Mouse (Mus musculus): ENCODE results near the gene Rtkn2. TPM values are rescaled to one million over a fixed set of nuclear protein-coding genes. Genes with fewer than 3 reads are reported as not detected.

Gene Rtkn2
- 2.0 and 2.5 TPM in 2 replicates for polyA plus RNA-seq (2014; fragmentation: Nextera tagmentation; extraction: Ambion mirVana)

DNA sequence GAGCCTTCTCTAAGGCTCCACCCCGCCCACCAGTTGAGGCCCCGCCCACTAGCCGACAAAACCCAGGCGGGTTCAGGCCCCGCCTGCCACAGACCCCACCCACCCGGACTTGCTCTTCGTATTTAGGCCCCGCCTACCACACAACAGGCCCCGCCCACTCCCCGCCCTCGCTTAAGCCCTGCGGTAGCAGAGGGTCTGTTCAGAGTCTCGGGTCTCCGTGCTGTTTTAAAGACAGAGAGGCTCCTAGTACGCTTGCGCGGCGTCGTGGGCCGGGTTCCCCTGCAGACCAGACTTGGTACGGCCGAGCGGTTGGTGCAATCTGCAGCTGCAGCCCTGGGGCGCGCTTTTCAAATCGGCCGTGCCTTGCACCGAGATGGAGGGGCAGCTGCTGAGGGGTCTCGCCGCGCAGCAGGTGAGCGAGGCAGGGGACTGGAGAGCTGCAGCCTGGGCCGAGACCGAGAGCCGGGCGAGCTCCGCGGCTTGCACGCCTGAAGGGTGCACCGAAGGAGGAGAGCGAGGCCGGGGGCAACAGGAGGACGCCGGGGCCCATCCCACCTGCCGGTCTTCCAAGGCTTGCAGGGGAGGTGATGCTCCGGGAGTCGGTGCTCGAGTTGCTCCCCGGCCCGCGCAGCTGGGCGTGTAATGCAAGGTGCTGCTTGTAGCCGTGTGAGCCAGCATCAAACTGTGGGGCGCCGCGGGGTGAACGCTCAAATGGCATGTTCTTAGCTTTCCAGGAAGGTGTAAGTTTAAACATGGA lies at the start of gene Rtkn2:
Gene Rtkn2, plus strand, starts transcription at position 170 of the 757 bp plus-strand sequence.
- Histone ChIP-seq H3K4me3 (ENCODE audit: low read depth, low read length) (peak within 1 kb of the TSS; percentile 51), H3K9ac (replicated peaks; ENCODE audit: low read depth, low read length) (peak within 1 kb of the TSS; percentile 46), H3K27ac (ENCODE audit: low read depth, low read length) (no peak within 1 kb of the TSS), H3K27me3 (ENCODE audit: control insufficient read depth, insufficient read depth, low read length) (no peaks in the 10 kb centered on the region), H3K36me3 (ENCODE audit: control insufficient read depth, insufficient read depth, low read length) (no peaks in the 10 kb centered on the region), H3K4me2 (ENCODE audit: low read depth, low read length) (peak within 1 kb of the TSS; percentile 93), H3K9me3 (ENCODE audit: control insufficient read depth, low read length) (no peaks in the 10 kb centered on the region), H3K4me1 (ENCODE audit: control insufficient read depth, insufficient read depth, low read length) (0 out of 2 replicates have a peak, but pooled peaks cover 5% of the 10 kb centered on the region)
- under 1% methylated on average over 55 of the region's 57 CpGs for WGBS
- ATAC-seq (ENCODE audit: low read depth) = peak; percentile 99

DNA sequence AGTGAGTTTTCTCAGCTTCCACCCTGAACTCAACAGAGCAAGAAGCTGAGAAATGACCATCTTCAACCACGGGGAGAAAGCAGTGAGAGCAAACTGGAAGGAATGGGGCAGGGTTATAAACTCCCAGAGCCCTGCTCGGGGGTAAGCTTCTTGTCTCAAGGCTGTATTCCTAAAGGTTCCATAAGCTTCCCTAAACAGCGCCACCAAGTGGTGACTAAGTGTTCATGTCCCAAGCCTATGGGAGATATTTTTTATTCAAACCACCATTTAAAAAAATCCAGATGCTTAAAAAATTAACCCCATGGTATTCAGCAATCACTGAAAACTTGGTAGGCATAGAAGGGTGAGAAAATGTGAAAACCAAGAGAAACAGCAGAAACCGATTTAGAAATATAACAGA lies 48.0 kb upstream of the Rtkn2 start:
- H3K4me3 ChIP-seq (ENCODE audit: low read depth, low read length) = no peak overlapping the region
- no peaks in the 10 kb centered on the region for H3K9me3 ChIP-seq (ENCODE audit: control insufficient read depth, low read length)
- no peak overlapping the region for H3K4me2 ChIP-seq (ENCODE audit: low read depth, low read length)
- no peak for ATAC-seq (ENCODE audit: low read depth)
- 76% methylated on average over 4 of the region's 4 CpGs for WGBS
- no peaks in the 10 kb centered on the region for H3K4me1 ChIP-seq (ENCODE audit: control insufficient read depth, insufficient read depth, low read length)
- no peak overlapping the region for H3K27ac ChIP-seq (ENCODE audit: low read depth, low read length)
- no peaks in the 10 kb centered on the region for H3K36me3 ChIP-seq (ENCODE audit: control insufficient read depth, insufficient read depth, low read length)
- H3K9ac ChIP-seq (replicated peaks; ENCODE audit: low read depth, low read length) = no peak overlapping the region
- no peaks in the 10 kb centered on the region for H3K27me3 ChIP-seq (ENCODE audit: control insufficient read depth, insufficient read depth, low read length)

DNA sequence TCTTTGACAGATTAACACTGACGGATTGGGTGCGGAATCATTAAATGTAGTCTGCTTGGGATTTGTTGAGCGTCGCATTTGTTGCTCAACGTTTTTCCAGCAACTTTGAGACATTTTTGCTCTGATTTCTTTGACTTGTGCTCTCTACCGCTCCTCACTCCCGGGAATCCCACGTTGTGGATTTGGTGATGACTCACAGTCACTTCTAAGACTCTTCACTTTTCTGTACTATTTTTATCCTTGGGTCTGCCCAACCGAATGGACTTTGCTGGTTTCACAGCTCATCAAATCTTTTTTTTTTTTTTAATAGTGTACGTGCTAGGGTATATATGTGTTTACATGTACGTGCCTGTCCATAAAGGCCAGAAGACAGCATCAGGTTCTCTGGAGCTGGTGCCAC lies 46.6 kb upstream of the Rtkn2 start:
- H3K9ac ChIP-seq (replicated peaks; ENCODE audit: low read depth, low read length) = no peak overlapping the region
- 93% methylated on average over 11 of the region's 11 CpGs for WGBS
- no peak overlapping the region for H3K4me3 ChIP-seq (ENCODE audit: low read depth, low read length)
- no peaks in the 10 kb centered on the region for H3K4me1 ChIP-seq (ENCODE audit: control insufficient read depth, insufficient read depth, low read length)
- H3K36me3 ChIP-seq (ENCODE audit: control insufficient read depth, insufficient read depth, low read length) = no peaks in the 10 kb centered on the region
- no peak overlapping the region for H3K4me2 ChIP-seq (ENCODE audit: low read depth, low read length)
- no peaks in the 10 kb centered on the region for H3K9me3 ChIP-seq (ENCODE audit: control insufficient read depth, low read length)
- H3K27me3 ChIP-seq (ENCODE audit: control insufficient read depth, insufficient read depth, low read length) = no peaks in the 10 kb centered on the region
- ATAC-seq (ENCODE audit: low read depth) = no peak
- no peak overlapping the region for H3K27ac ChIP-seq (ENCODE audit: low read depth, low read length)

DNA sequence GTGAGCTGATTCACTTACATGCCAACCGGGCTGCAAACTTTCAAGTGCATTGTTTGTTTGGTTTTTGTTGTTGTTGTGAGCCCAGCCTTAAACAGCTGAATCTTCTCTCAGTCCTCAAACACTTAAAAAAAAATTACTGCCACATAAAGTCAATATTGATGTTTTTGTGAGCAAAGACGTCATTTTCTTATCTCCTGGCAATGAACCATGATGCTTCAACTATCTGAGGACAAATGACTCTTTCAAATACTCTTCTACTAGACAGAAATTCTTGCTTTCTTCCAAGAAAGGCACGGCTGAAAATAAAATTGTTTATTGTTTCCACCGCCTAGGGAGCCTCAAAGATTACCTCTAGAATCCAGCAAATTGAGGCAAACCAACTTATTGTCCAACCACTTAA lies 42.4 kb upstream of the Rtkn2 start:
- Histone ChIP-seq H3K4me1 (ENCODE audit: control insufficient read depth, insufficient read depth, low read length) (no peaks in the 10 kb centered on the region), H3K9me3 (ENCODE audit: control insufficient read depth, low read length) (no peaks in the 10 kb centered on the region), H3K4me3 (ENCODE audit: low read depth, low read length) (no peak overlapping the region), H3K4me2 (ENCODE audit: low read depth, low read length) (no peak overlapping the region), H3K27ac (ENCODE audit: low read depth, low read length) (no peak overlapping the region), H3K27me3 (ENCODE audit: control insufficient read depth, insufficient read depth, low read length) (no peaks in the 10 kb centered on the region), H3K36me3 (ENCODE audit: control insufficient read depth, insufficient read depth, low read length) (no peaks in the 10 kb centered on the region), H3K9ac (replicated peaks; ENCODE audit: low read depth, low read length) (no peak overlapping the region)
- no peak for ATAC-seq (ENCODE audit: low read depth)
- WGBS = 75% methylated on average over 4 of the region's 4 CpGs

DNA sequence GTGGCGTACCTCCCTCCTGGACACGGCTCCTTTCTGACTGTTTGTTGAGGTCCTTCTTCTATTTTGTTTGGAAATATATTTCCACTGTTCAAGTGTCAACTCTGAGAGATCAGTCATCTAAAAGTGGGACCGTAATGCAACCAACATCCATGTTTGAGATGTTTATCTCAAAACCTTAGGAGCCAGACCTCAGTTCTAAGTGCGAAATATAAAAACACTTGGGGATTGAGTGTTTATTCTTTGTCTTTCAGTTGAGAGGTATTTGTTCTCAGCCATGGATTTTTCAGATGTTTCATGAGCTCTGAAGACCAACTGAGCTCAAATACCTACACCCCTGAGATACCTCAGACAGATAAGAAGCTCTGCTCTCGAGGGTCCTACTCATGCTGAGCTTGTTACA lies 41.6 kb upstream of the Rtkn2 start:
- Histone ChIP-seq H3K36me3 (ENCODE audit: control insufficient read depth, insufficient read depth, low read length) (no peaks in the 10 kb centered on the region), H3K4me1 (ENCODE audit: control insufficient read depth, insufficient read depth, low read length) (no peaks in the 10 kb centered on the region), H3K4me2 (ENCODE audit: low read depth, low read length) (no peak overlapping the region), H3K27me3 (ENCODE audit: control insufficient read depth, insufficient read depth, low read length) (no peaks in the 10 kb centered on the region), H3K27ac (ENCODE audit: low read depth, low read length) (no peak overlapping the region), H3K9ac (replicated peaks; ENCODE audit: low read depth, low read length) (no peak overlapping the region), H3K9me3 (ENCODE audit: control insufficient read depth, low read length) (no peaks in the 10 kb centered on the region), H3K4me3 (ENCODE audit: low read depth, low read length) (no peak overlapping the region)
- 90% methylated on average over 5 of the region's 5 CpGs for WGBS
- no peak for ATAC-seq (ENCODE audit: low read depth)

DNA sequence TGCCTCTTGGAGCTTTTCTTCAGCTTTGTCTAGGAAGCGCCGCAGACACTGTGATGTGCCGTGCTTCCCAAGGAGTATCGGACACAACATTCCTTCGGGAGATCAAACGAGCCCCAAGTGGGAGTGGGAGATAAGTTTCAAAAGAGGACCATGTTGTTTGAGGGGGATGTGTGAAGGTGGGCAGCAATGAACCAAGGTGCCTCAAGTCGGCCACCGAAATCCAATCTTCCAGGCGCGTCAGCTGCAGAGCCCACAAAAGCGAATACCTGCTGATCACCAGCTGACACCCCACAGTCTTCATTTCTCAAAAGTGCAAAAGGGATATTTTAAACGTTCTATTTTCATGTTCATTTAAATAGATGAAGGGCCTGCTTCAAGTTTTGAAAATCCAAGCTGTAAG lies 39.8 kb upstream of the Rtkn2 start:
- Histone ChIP-seq H3K4me2 (ENCODE audit: low read depth, low read length) (no peak overlapping the region), H3K27me3 (ENCODE audit: control insufficient read depth, insufficient read depth, low read length) (no peaks in the 10 kb centered on the region), H3K36me3 (ENCODE audit: control insufficient read depth, insufficient read depth, low read length) (no peaks in the 10 kb centered on the region), H3K9ac (replicated peaks; ENCODE audit: low read depth, low read length) (no peak overlapping the region), H3K9me3 (ENCODE audit: control insufficient read depth, low read length) (no peaks in the 10 kb centered on the region), H3K4me3 (ENCODE audit: low read depth, low read length) (no peak overlapping the region), H3K27ac (ENCODE audit: low read depth, low read length) (no peak overlapping the region), H3K4me1 (ENCODE audit: control insufficient read depth, insufficient read depth, low read length) (no peaks in the 10 kb centered on the region)
- 81% methylated on average over 12 of the region's 12 CpGs for WGBS
- ATAC-seq (ENCODE audit: low read depth) = no peak

DNA sequence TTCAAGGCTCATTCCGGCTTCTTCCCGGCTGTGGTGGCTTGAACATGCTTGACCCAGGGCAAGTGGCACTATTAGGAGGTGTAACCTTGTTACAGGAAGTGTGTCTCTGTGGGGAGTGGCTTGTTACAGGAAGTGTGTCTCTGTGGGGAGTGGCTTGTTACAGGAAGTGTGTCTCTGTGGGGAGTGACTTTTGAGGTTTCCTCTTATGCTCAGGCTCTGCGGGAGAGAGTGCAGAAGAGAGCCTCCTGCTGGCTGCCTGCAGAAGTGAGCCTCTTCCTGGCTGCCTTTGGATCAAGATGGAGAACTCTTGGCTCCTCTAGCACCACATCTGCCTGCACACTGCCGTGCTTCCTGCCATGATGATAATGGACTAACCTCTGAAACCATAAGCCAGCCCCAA lies 35.9 kb upstream of the Rtkn2 start:
- WGBS = 89% methylated on average over 4 of the region's 4 CpGs

DNA sequence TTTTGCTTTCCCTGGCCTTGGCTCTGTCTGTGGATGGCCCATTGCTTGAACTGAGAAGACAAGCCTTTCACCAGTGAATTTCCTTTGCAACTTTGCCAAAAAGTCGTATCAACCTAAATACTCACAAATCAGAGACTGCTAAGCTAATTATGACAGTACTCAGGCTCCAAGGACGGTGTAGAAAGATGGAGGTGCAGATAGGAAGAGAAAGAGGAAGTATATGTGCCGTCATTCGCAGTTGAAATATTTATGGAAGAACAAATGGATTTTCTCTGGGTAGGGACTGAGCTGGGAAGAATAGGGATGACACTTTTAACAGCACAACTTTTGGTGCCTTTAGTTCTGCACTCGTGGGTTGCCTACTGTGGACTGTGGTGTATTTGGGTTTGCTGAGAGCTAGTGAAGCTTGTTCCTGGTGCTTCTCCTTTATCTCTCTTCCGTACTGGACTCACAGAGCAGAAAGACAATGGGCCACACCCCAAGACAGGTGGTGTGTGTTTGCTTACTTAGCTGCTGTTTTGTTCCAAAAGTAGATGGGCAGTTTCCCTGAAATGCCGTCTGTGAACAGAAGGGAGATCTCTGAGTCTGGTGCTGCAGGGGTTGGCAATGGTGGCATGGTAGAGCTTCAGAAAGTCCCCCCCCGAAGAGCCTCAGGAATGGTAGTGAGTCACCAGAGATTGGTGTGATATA lies 29.2 kb upstream of the Rtkn2 start:
- no peak overlapping the region for H3K4me2 ChIP-seq (ENCODE audit: low read depth, low read length)
- H3K4me3 ChIP-seq (ENCODE audit: low read depth, low read length) = no peak overlapping the region
- 83% methylated on average over 8 of the region's 8 CpGs for WGBS
- no peak overlapping the region for H3K9ac ChIP-seq (replicated peaks; ENCODE audit: low read depth, low read length)
- no peak for ATAC-seq (ENCODE audit: low read depth)
- H3K36me3 ChIP-seq (ENCODE audit: control insufficient read depth, insufficient read depth, low read length) = no peaks in the 10 kb centered on the region
- no peaks in the 10 kb centered on the region for H3K4me1 ChIP-seq (ENCODE audit: control insufficient read depth, insufficient read depth, low read length)
- H3K27ac ChIP-seq (ENCODE audit: low read depth, low read length) = no peak overlapping the region
- no peaks in the 10 kb centered on the region for H3K9me3 ChIP-seq (ENCODE audit: control insufficient read depth, low read length)
- no peaks in the 10 kb centered on the region for H3K27me3 ChIP-seq (ENCODE audit: control insufficient read depth, insufficient read depth, low read length)

More for the DNA sequence above, 35.9 kb upstream of the Rtkn2 start:
- Histone ChIP-seq H3K4me1 (ENCODE audit: control insufficient read depth, insufficient read depth, low read length) (no peaks in the 10 kb centered on the region), H3K9ac (replicated peaks; ENCODE audit: low read depth, low read length) (no peak overlapping the region), H3K27me3 (ENCODE audit: control insufficient read depth, insufficient read depth, low read length) (no peaks in the 10 kb centered on the region), H3K9me3 (ENCODE audit: control insufficient read depth, low read length) (no peaks in the 10 kb centered on the region), H3K4me2 (ENCODE audit: low read depth, low read length) (no peak overlapping the region), H3K4me3 (ENCODE audit: low read depth, low read length) (no peak overlapping the region), H3K27ac (ENCODE audit: low read depth, low read length) (no peak overlapping the region), H3K36me3 (ENCODE audit: control insufficient read depth, insufficient read depth, low read length) (no peaks in the 10 kb centered on the region)
- no peak for ATAC-seq (ENCODE audit: low read depth)

DNA sequence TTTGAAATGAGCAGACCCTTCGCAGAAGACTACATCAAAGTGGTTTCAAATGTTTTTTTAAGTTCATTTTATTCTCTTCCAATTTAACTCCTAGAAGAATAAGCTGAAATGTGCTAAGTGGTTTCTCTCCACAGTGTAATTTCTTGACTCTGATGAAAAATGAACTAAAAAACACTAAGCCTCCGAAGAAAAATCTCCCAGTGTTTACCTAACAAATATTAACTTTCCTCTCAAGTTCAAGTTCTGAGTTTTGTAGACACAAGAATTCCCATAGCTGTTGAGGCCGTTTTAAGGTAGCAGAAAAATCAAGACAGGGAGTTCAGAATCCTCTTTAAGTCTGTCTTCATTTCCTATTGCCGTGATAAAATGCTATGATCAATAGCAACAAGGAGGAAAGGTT lies 27.7 kb upstream of the Rtkn2 start:
- Histone ChIP-seq H3K27ac (ENCODE audit: low read depth, low read length) (no peak overlapping the region), H3K27me3 (ENCODE audit: control insufficient read depth, insufficient read depth, low read length) (no peaks in the 10 kb centered on the region), H3K4me1 (ENCODE audit: control insufficient read depth, insufficient read depth, low read length) (no peaks in the 10 kb centered on the region), H3K4me2 (ENCODE audit: low read depth, low read length) (no peak overlapping the region), H3K9ac (replicated peaks; ENCODE audit: low read depth, low read length) (no peak overlapping the region), H3K9me3 (ENCODE audit: control insufficient read depth, low read length) (no peaks in the 10 kb centered on the region), H3K36me3 (ENCODE audit: control insufficient read depth, insufficient read depth, low read length) (no peaks in the 10 kb centered on the region), H3K4me3 (ENCODE audit: low read depth, low read length) (no peak overlapping the region)
- ATAC-seq (ENCODE audit: low read depth) = no peak
- 88% methylated on average over 4 of the region's 4 CpGs for WGBS

Measured in neural tube, embryonic 14.5 days (tissue).